Mouse (Mus musculus) regulatory T cell (primary cell): ENCODE measurements around the gene Dner.

Source experiments
- in situ Hi-C: fragments of 300-600 bp; cut with MboI, MseI; formaldehyde crosslinking; loops from one replicate; pipeline ENCODE4 v1.15.1; 2025; ENCODE audit warnings: high pct_unique_total_duplicates

The Dner gene

GRCm38 (mm10) chr1:84636890-84637289, 59.1 kb downstream of the Dner start:
- in situ Hi-C loops: no loop called here

- in situ Hi-C loops: no loop called here
Observed at GRCm38 (mm10) chr1:84628244-84628643, 67.8 kb downstream of the Dner start.

- in situ Hi-C loops: no loop called here
Observed at GRCm38 (mm10) chr1:84622978-84623554, 73.0 kb downstream of the Dner start.

GRCm38 (mm10) chr1:84621308-84621707, 74.7 kb downstream of the Dner start:
- in situ Hi-C loops: no loop called here

GRCm38 (mm10) chr1:84619131-84619760, 76.8 kb downstream of the Dner start:
- in situ Hi-C loops: no loop called here

GRCm38 (mm10) chr1:84618094-84618493, 77.9 kb downstream of the Dner start:
- in situ Hi-C loops: no loop called here

- in situ Hi-C loops: no loop called here
Observed at GRCm38 (mm10) chr1:84616133-84616532, 79.9 kb downstream of the Dner start.

- in situ Hi-C loops: no loop called here
Observed at GRCm38 (mm10) chr1:84614596-84614995, 81.4 kb downstream of the Dner start.

- in situ Hi-C loops: no loop called here
Observed at GRCm38 (mm10) chr1:84613119-84613518, 82.9 kb downstream of the Dner start.

GRCm38 (mm10) chr1:84611331-84611730, 84.7 kb downstream of the Dner start:
- in situ Hi-C loops: no loop called here

GRCm38 (mm10) chr1:84599025-84599424, 97.0 kb downstream of the Dner start:
- in situ Hi-C loops: no loop called here

GRCm38 (mm10) chr1:84596023-84596422, 100.0 kb downstream of the Dner start:
- in situ Hi-C loops: no loop called here

- in situ Hi-C loops: no loop called here
Observed at GRCm38 (mm10) chr1:84592394-84592793, 103.6 kb downstream of the Dner start.

- in situ Hi-C loops: no loop called here
Observed at GRCm38 (mm10) chr1:84590534-84590933, 105.5 kb downstream of the Dner start.

- in situ Hi-C loops: no loop called here
Observed at GRCm38 (mm10) chr1:84585434-84585833, 110.6 kb downstream of the Dner start.

GRCm38 (mm10) chr1:84581812-84582211, 114.2 kb downstream of the Dner start:
- in situ Hi-C loops: no loop called here

GRCm38 (mm10) chr1:84561841-84562240, 134.2 kb downstream of the Dner start:
- in situ Hi-C loops: no loop called here

- in situ Hi-C loops: no loop called here
Observed at GRCm38 (mm10) chr1:84561387-84561786, 134.6 kb downstream of the Dner start.

GRCm38 (mm10) chr1:84556546-84557511, 139.2 kb downstream of the Dner start:
- in situ Hi-C loops: no loop called here

- in situ Hi-C loops: no loop called here
Observed at GRCm38 (mm10) chr1:84552005-84552404, 144.0 kb downstream of the Dner start.

- in situ Hi-C loops: no loop called here
Observed at GRCm38 (mm10) chr1:84550065-84550368, 146.0 kb downstream of the Dner start.

- in situ Hi-C loops: no loop called here
Observed at GRCm38 (mm10) chr1:84549367-84550064, 146.5 kb downstream of the Dner start.
